Comparison of ENCODE assay signal across 9 mouse cellular contexts in genomic region chr11:46127621-46128547, GRCm38 (mm10). TPM values are rescaled to one million over a fixed set of nuclear protein-coding genes. Genes with fewer than 3 reads are reported as not detected.
A peak's percentile ranks its signal among the peaks of the same experiment; 100 is the strongest.
DNase-seq lines count a peak whose midpoint lies in the region; ATAC-seq and TF ChIP-seq lines count a peak whose summit lies in the region.
"Had no signal": no experiment of that assay in that cellular context is flagged by ENCODE, and none has a peak within 500 bp of the region (broad histone marks: within the 10 kb centered on the region; RNA-seq: fewer than 3 reads in every experiment).

No protein-coding gene starts in this region.

- H3K4me1 ChIP-seq in embryonic facial prominence, embryonic 14.5 days (ENCODE audit: control insufficient read depth, insufficient read depth, low read length) = no peaks in the 10 kb centered on the region
- peaks cover 13% of the 10 kb centered on the region for H3K4me1 ChIP-seq in heart, embryonic 10.5 days
- H3K4me1 ChIP-seq in cerebellum, adult 2 months (ENCODE audit: control insufficient read depth, insufficient read depth, low read length) = no peaks in the 10 kb centered on the region
- H3K4me1 ChIP-seq: embryonic facial prominence, embryonic 12.5 days; neural tube, embryonic 13.5 days had no signal

- no peaks in the 10 kb centered on the region for H3K27me3 ChIP-seq in embryonic facial prominence, embryonic 14.5 days (replicated peaks; ENCODE audit: control insufficient read depth, insufficient read depth, low read length)
- no peaks in the 10 kb centered on the region for H3K27me3 ChIP-seq in heart, embryonic 10.5 days (ENCODE audit: insufficient read depth, poor library complexity, severe bottlenecking)
- H3K27me3 ChIP-seq in cerebellum, adult 2 months (ENCODE audit: control insufficient read depth, insufficient read depth, low read length) = no peaks in the 10 kb centered on the region
- H3K27me3 ChIP-seq: embryonic facial prominence, embryonic 12.5 days; neural tube, embryonic 13.5 days had no signal

- peak; percentile 79 for DNase-seq in embryonic facial prominence, embryonic 14.5 days (ENCODE audit: low spot score)
- DNase-seq in heart, embryonic 10.5 days (ENCODE audit: low spot score) = no peak
- peak; percentile 21 to 31 for DNase-seq in kidney, postnatal 36 days
- peak; percentile 89 for DNase-seq in skeletal muscle tissue, adult 2 months (ENCODE audit: low read depth, low spot score)
- DNase-seq in cerebellum, adult 2 months = no peak
- DNase-seq in neural tube, embryonic 10.5 days (ENCODE audit: extremely low spot score, low spot score) = no peak
- DNase-seq in cerebellum, postnatal 36 days = no peak

- no peak for TF ChIP-seq CTCF in cerebellum, adult 2 months (IDR thresholded peaks at IDR 0.05; ENCODE audit: borderline replicate concordance, insufficient read depth, low read depth, low read length)

- no peaks in the 10 kb centered on the region for H3K9me3 ChIP-seq in embryonic facial prominence, embryonic 14.5 days (ENCODE audit: control insufficient read depth, low read length)
- no peaks in the 10 kb centered on the region for H3K9me3 ChIP-seq in heart, embryonic 10.5 days
- H3K9me3 ChIP-seq: embryonic facial prominence, embryonic 12.5 days; neural tube, embryonic 13.5 days had no signal

- H3K9ac ChIP-seq in embryonic facial prominence, embryonic 14.5 days (ENCODE audit: low read depth, low read length) = no peak overlapping the region; the same call in 1 of the 2 replicates
- H3K9ac ChIP-seq: embryonic facial prominence, embryonic 12.5 days; neural tube, embryonic 13.5 days had no signal

- TF ChIP-seq POLR2A in cerebellum, adult 2 months (IDR thresholded peaks at IDR 0.05; ENCODE audit: borderline replicate concordance, insufficient read depth, low read length) = no peak

- H3K4me2 ChIP-seq in embryonic facial prominence, embryonic 14.5 days (ENCODE audit: low read depth, low read length) = no peak overlapping the region
- H3K4me2 ChIP-seq: embryonic facial prominence, embryonic 12.5 days; neural tube, embryonic 13.5 days had no signal

- peak; percentile 83 for ATAC-seq in embryonic facial prominence, embryonic 14.5 days (ENCODE audit: low read depth)

- 71% methylated on average over 15 of the region's 15 CpGs for WGBS in embryonic facial prominence, embryonic 14.5 days
- WGBS in heart, embryonic 10.5 days = 80% methylated on average over 15 of the region's 15 CpGs
- WGBS in cerebellum, adult 2 months = 75% methylated on average over 15 of the region's 15 CpGs

- no peak overlapping the region for H3K4me3 ChIP-seq in embryonic facial prominence, embryonic 14.5 days (ENCODE audit: low read depth, low read length)
- no peak overlapping the region for H3K4me3 ChIP-seq in heart, embryonic 10.5 days
- H3K4me3 ChIP-seq in cerebellum, adult 2 months (replicated peaks; ENCODE audit: insufficient read depth, low read depth, low read length) = no peak overlapping the region
- H3K4me3 ChIP-seq: embryonic facial prominence, embryonic 12.5 days; neural tube, embryonic 13.5 days had no signal

- H3K36me3 ChIP-seq in embryonic facial prominence, embryonic 14.5 days (ENCODE audit: control insufficient read depth, insufficient read depth, low read length) = peaks cover 41% of the 10 kb centered on the region
- H3K36me3 ChIP-seq in heart, embryonic 10.5 days = peaks cover 73% of the 10 kb centered on the region

- H3K27ac ChIP-seq in embryonic facial prominence, embryonic 14.5 days (replicated peaks; ENCODE audit: low read depth, low read length) = no peak overlapping the region
- peak overlapping the region; percentile 52; the same call in 1 of the 2 replicates for H3K27ac ChIP-seq in heart, embryonic 10.5 days
- no peak overlapping the region for H3K27ac ChIP-seq in cerebellum, adult 2 months (ENCODE audit: insufficient read depth, low read length)
- H3K27ac ChIP-seq: embryonic facial prominence, embryonic 12.5 days; neural tube, embryonic 13.5 days had no signal

RNA-seq across cellular contexts. Expression of gene Nipal4, which starts 38.4 kb away (rescaled TPM):
- 1.8 and 2.1 TPM in 2 replicates for polyA plus RNA-seq in embryonic facial prominence, embryonic 14.5 days (2014; fragmentation: Nextera tagmentation; extraction: Ambion mirVana)
- 7.8 and 15.7 TPM in 2 replicates for polyA plus RNA-seq in heart, embryonic 10.5 days (2016; fragmentation: Nextera tagmentation; extraction: Ambion mirVana)
- polyA plus RNA-seq in cerebellum, adult 2 months (2012; rRNA removed) = 6.6 and 8.4 TPM in 2 replicates

Comparison
In these comparisons a context has a peak if more than half of its experiments do, and no peak if none do; other contexts are left out.
1. DNase-seq: peak in embryonic facial prominence, embryonic 14.5 days (single experiment), kidney, postnatal 36 days (2 of 2) and skeletal muscle tissue, adult 2 months (single experiment); none in heart, embryonic 10.5 days (single experiment), cerebellum, adult 2 months (0 of 2), neural tube, embryonic 10.5 days (single experiment) and cerebellum, postnatal 36 days (0 of 2).